Mouse (Mus musculus): ENCODE measurements around the gene Marf1. TPM values are rescaled to one million over a fixed set of nuclear protein-coding genes. Genes with fewer than 3 reads are reported as not detected.
"Not testable (repeated sequence)": the region's sequence is repeated elsewhere in the genome, so short reads cannot be mapped to it uniquely, and the experiment has no call there.

Gene Marf1
- total RNA-seq, 2 experiments from 2014 or later: 14.4 to 16.1 TPM

DNA sequence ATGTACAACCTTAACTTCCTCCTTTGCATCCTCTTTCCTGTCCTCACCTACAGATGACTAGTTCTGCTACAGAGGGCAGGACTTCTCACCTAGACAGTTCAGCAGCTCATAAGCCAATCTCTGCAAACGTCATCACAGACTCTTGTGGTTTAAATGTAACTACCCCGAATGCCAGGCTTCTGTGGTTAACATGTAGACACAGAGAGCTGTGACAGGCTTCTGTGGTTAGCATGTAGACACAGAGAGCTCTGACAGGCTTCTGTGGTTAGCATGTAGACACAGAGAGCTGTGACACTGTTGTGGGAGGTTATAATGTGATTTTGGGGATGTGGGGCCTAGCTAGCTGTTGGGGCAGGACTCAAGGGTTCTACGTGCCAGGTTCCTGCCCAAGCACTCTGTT is 74.9 kb downstream of the Marf1 start:
- intact Hi-C loops (cut with DNase I; ENCODE audit: low total_unique reads): no loop called here
- no peak for DNase-seq

DNA sequence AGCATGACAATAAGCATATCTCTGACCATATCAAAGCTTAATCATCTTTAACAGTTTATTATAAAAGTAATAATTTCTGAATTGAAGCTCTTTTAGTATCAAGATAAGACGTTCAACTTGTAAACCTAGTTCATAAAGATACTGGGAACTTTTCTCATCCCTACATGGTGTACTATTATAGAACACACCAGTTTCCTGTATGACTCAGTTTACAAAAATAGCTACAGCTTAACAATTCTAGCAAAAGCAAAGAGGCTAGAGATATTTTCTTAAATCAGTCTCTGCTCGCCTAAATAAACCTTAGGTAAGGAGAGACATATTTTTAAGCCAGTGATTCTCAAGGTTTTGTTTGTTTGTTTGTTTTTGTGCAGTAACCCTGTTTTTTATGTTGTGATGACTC is 80.2 kb downstream of the Marf1 start:
- DNase-seq: no peak
- intact Hi-C loops (cut with DNase I; ENCODE audit: low total_unique reads): no loop called here

GRCm38 (mm10) chr16:14070471-14071169 is 92.5 kb downstream of the Marf1 start:
- intact Hi-C loops (cut with DNase I; ENCODE audit: low total_unique reads): no loop called here
- no peak for DNase-seq

- DNase-seq; intact Hi-C loops (cut with DNase I; ENCODE audit: low total_unique reads): not testable (repeated sequence)
These were observed 94.5 kb downstream of the Marf1 start for GRCm38 (mm10) chr16:14068701-14069100.

- DNase-seq; intact Hi-C loops (cut with DNase I; ENCODE audit: low total_unique reads): not testable (repeated sequence)
These were observed 96.6 kb downstream of the Marf1 start for GRCm38 (mm10) chr16:14066571-14066970.

- intact Hi-C loops (cut with DNase I; ENCODE audit: low total_unique reads): no loop called here
- DNase-seq: no peak
These were observed 103.3 kb downstream of the Marf1 start for GRCm38 (mm10) chr16:14059869-14060268.

Small RNAs within 50 kb of the gene (microRNA-seq; reads per million reads assigned to microRNA genes)
- 0 reads per million in 2 experiments for gene Gm27671
- 846 to 869 reads per million in 2 experiments for gene Mir484

Other genes starting within 250 kb of the Marf1 start
- gene 2900011O08Rik, start 176.7 kb downstream of the Marf1 start, total RNA-seq (2021): under 1 TPM in 1 of 2 experiments, not detected in 1; 0.11 TPM
- not detected for gene Ifitm7, start 176.5 kb downstream of the Marf1 start, total RNA-seq (2021)
- 10 to 100 TPM; 21.0 to 24.6 TPM for gene Nde1, start 76 bp downstream of the Marf1 start, total RNA-seq (2021)
- 10 to 100 TPM; 20.8 to 21.5 TPM for gene Myh11, start 128.0 kb upstream of the Marf1 start, total RNA-seq (2021)
- 10 to 100 TPM; 54.2 to 61.6 TPM for gene Fopnl, start 154.1 kb upstream of the Marf1 start, total RNA-seq (2021)
- 10 to 100 TPM; 24.0 to 24.5 TPM for gene Abcc1, start 198.2 kb upstream of the Marf1 start, total RNA-seq (2021)

Measured in gastrocnemius, postnatal 14 days (tissue).